Mouse (Mus musculus): ENCODE measurements around the gene Cfap157.

- TF ChIP-seq POLR2A (IDR thresholded peaks at IDR 0.05; ENCODE audit: borderline replicate concordance, low read depth, low read length) (no peak), CTCF (IDR thresholded peaks at IDR 0.05; ENCODE audit: low read depth, low read length) (no peak)
Observed at GRCm38 (mm10) chr2:32740916-32741272, 43.3 kb downstream of the Cfap157 start, which contains the start of gene 6330409D20Rik.

Measured in bone marrow macrophage, adult 2 months (primary cell).